Mouse (Mus musculus) neural tube, embryonic 13.5 days (tissue): ENCODE measurements at regions not wholly inside any gene's neighbourhood (a gene's known extent, or its start where the extent isn't known, plus 50 kb on each side); places are given as distances from the start of the nearest gene placed in this dataset.

Experiments used
- ATAC-seq: fragments of 200-750 bp; cut with Nextera tagmentation; 2 replicates; pipeline ENCODE4 v1.8.0; 2017; ENCODE audit warnings: low read depth, mild to moderate bottlenecking, moderate TSS enrichment, moderate library complexity
- H3K27ac ChIP-seq: fragments of 300-500 bp; sonication (generic); replicated peaks from 2 replicates; pipeline ENCODE4 v1.5.1; 2015; ENCODE audit warnings: moderate library complexity, mild to moderate bottlenecking, inconsistent platforms
- H3K27me3 ChIP-seq: fragments of 300-500 bp; sonication (generic); 2 replicates; pipeline ENCODE4 v1.6.1; 2015; ENCODE audit warnings: mild to moderate bottlenecking, inconsistent platforms
- H3K36me3 ChIP-seq: fragments of 300-500 bp; sonication (generic); 2 replicates; pipeline ENCODE4 v1.6.1; 2015; ENCODE audit warnings: mild to moderate bottlenecking, inconsistent platforms
- H3K4me1 ChIP-seq: fragments of 300-500 bp; sonication (generic); replicated peaks from 2 replicates; pipeline ENCODE4 v1.6.1; 2015; ENCODE audit warnings: inconsistent platforms
- H3K4me2 ChIP-seq: fragments of 300-500 bp; sonication (generic); 2 replicates; pipeline ENCODE4 v1.6.1; 2015; ENCODE audit warnings: inconsistent platforms, mild to moderate bottlenecking, moderate library complexity
- H3K4me3 ChIP-seq: fragments of 300-500 bp; sonication (generic); 2 replicates; pipeline ENCODE4 v1.5.1; 2015; ENCODE audit warnings: mild to moderate bottlenecking, inconsistent platforms
- H3K9ac ChIP-seq: fragments of 300-500 bp; sonication (generic); 2 replicates; pipeline ENCODE4 v1.6.1; 2015; ENCODE audit warnings: moderate library complexity, mild to moderate bottlenecking, inconsistent platforms
- H3K9me3 ChIP-seq: fragments of 300-500 bp; sonication (generic); 2 replicates; pipeline ENCODE4 v1.6.1; 2016; ENCODE audit warnings: inconsistent platforms
- WGBS: fragments of 180-500 bp; shearing (Covaris S2); methylation state at CpG from one replicate; pipeline ENCODE4 v1.1.7; 2015; 5-methylcytosine and 5-hydroxymethylcytosine counted together

DNA sequence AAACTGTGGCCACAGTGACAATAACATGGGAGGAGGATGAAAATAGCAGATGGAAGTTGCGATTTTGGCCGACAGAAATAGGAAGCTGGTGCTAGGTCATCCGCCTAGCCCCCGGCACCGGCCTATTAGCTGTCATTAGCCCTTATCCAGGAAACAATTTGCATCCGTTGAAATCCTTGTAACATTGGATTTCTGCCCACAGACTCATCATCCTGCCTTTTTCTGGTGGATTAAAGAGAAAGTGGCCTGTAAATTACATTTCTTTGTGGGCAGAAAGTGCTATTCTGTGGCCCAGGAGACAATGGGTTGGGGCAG is 261.1 kb upstream of the Gm10131 start:
- H3K36me3 ChIP-seq, result no peaks in the 10 kb centered on the region
- H3K4me2 ChIP-seq, result no peak overlapping the region
- 0 out of 2 replicates have a peak overlapping the region, but pooled peaks have one; percentile 74 for H3K27ac ChIP-seq
- H3K9ac ChIP-seq, result no peak overlapping the region; the same call in 1 of the 2 replicates
- no peak for ATAC-seq
- peaks cover 43% of the 10 kb centered on the region for H3K4me1 ChIP-seq
- no peaks in the 10 kb centered on the region for H3K9me3 ChIP-seq
- no peak overlapping the region for H3K4me3 ChIP-seq
- WGBS, result 47% methylated on average over 6 of the region's 6 CpGs
- H3K27me3 ChIP-seq, result no peaks in the 10 kb centered on the region

DNA sequence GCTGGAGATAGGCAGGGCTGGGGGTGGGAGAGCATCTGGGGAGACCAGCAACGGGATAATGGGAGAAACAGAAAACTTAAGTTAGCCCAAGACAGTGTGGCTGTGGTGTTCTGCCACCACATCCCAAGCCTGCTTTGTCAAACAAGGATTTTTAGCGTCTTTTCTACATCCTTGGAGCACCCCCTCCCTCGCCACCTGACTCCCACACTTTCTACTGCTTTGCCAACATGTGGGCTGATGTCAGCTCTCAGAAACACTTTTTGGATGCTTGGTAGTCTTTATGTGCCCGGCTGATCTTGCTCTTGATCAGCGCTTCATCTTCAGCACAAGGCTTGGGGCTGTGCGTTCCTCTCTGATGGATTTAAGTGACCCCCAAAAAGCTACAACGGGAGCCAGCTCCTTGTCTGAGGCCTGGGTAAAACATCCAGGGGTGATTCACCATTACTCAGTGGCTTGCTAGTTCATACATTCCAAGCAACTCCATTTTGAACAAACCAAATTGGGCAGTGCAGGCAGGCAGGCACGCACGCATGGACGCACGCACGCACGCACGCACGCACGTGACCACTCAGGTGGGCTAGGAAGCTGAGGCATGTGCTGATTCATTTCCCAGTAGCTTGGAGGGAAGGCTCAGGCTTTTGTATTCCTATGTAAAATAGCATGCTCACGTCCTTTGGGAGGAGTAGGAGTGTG is 260.6 kb upstream of the Gm10131 start:
- H3K9me3 ChIP-seq, result no peaks in the 10 kb centered on the region
- H3K4me3 ChIP-seq, result no peak overlapping the region
- 78% methylated on average over 17 of the region's 17 CpGs for WGBS
- no peak overlapping the region; the same call in 1 of the 2 replicates for H3K9ac ChIP-seq
- no peak overlapping the region for H3K4me2 ChIP-seq
- peak overlapping the region; percentile 74 for H3K27ac ChIP-seq
- H3K27me3 ChIP-seq, result no peaks in the 10 kb centered on the region
- peak; percentile 45; the same call in 1 of the 2 replicates for ATAC-seq
- H3K36me3 ChIP-seq, result no peaks in the 10 kb centered on the region
- peaks cover 38% of the 10 kb centered on the region for H3K4me1 ChIP-seq

DNA sequence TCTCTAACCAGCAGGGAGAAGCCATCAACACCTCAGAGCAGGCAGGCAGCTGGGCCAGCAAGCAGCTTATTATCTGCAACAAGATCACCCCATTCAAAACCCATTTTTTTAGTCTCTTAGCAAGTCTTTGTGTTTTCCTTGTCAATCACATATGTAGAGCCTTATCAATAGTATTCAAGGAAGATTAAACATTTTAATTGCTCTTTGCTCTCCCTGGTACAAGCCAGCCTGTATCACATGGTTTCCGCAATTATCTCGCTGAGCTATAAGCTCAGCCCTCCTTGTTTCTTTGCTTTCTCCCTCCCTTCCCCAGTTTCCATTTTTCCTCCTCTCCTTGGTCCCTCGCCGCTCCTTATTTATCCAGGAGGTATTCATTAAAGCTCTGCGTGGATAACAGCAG is 259.9 kb upstream of the Gm10131 start:
- H3K4me3 ChIP-seq, result no peak overlapping the region
- no peaks in the 10 kb centered on the region for H3K27me3 ChIP-seq
- H3K9me3 ChIP-seq, result no peaks in the 10 kb centered on the region
- peak; percentile 26 for ATAC-seq
- H3K4me1 ChIP-seq, result peaks cover 32% of the 10 kb centered on the region
- H3K4me2 ChIP-seq, result no peak overlapping the region
- no peak overlapping the region for H3K9ac ChIP-seq
- no peaks in the 10 kb centered on the region for H3K36me3 ChIP-seq
- 54% methylated on average over 5 of the region's 5 CpGs for WGBS
- peak overlapping the region; percentile 74 for H3K27ac ChIP-seq

DNA sequence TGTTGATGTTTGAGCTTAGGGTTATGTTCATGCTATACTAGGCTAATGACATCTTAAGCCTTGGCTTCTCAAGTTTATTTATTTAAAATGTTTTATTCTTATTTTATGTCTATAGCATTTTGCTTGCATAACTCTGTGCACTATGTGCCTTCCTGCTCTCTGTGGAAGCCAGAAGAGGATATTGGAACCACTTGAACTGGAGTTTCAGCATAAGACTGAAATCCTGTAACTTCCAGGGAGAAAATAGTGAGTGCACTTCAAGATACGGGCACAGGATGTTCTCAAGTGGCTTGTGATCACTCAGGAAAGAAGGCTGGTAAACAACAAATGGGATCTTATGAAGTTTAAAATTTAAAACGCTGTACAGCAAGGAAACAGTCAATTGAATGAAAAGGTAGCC is 257.0 kb upstream of the Gm10131 start:
- WGBS, result 72% methylated on average over 2 of the region's 2 CpGs
- Histone ChIP-seq H3K9ac (no peak overlapping the region), H3K4me2 (no peak overlapping the region), H3K27me3 (no peaks in the 10 kb centered on the region), H3K4me3 (no peak overlapping the region), H3K36me3 (no peaks in the 10 kb centered on the region), H3K27ac (no peak overlapping the region), H3K4me1 (peaks cover 34% of the 10 kb centered on the region), H3K9me3 (no peaks in the 10 kb centered on the region)
- ATAC-seq, result no peak

DNA sequence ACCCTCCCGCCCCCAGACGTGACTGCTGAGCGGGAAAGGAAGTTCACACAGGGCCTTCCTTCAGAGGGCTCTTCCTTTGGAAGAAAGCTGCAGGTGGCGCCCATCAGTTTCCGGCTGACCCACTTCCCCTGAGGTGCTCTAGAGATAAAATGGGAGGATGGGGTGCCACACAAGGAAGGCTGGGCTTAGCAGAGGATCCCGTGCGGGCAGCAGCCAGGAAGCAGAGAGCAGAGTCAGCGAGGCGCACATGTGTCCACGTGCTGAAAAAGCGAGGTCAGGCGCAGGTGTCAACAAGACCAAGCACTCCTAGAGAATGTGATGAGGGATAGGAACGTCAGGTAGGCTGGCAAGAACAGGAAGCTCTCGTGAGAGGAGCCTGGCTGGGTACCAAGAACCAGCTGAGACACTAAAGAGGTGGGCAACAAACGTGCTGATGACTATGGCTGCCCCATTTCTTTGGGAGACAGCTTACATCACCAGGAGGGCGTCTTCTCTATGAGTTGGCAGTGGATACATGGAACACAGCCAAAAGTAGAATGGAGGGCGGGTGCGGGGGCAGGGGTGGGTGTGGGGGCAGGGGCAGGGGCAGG is 253.0 kb upstream of the Gm10131 start:
- Histone ChIP-seq H3K27me3 (no peaks in the 10 kb centered on the region), H3K36me3 (no peaks in the 10 kb centered on the region), H3K27ac (peak overlapping the region; percentile 56; the same call in 1 of the 2 replicates), H3K4me1 (peaks cover 23% of the 10 kb centered on the region), H3K9me3 (no peaks in the 10 kb centered on the region), H3K4me2 (no peak overlapping the region), H3K4me3 (no peak overlapping the region), H3K9ac (no peak overlapping the region)
- peak; percentile 13; the same call in 1 of the 2 replicates for ATAC-seq
- WGBS, result 60% methylated on average over 18 of the region's 18 CpGs

DNA sequence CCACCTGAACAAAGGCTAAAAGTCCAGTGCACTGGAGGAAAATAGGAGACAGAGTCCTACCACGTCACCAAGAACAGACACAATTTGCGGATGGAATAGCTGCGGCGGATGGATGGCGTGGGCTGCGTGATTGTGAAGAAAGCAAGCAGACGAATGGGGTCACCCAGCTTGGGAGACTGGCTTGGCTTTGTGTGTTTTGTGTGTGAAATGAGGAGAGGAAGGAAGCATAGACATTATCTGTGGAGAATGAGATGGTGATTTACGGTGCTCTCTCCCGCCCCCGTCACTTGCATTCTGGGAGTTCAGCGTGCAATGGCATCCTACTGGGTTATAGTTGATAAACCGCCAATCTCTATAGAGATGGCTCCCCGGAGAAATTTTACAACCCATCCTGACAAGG is 252.1 kb upstream of the Gm10131 start:
- Histone ChIP-seq H3K4me1 (peaks cover 23% of the 10 kb centered on the region), H3K4me2 (peak overlapping the region; percentile 56), H3K27me3 (no peaks in the 10 kb centered on the region), H3K4me3 (peak overlapping the region; percentile 25), H3K36me3 (no peaks in the 10 kb centered on the region), H3K9ac (peak overlapping the region; percentile 68), H3K27ac (peak overlapping the region; percentile 95), H3K9me3 (no peaks in the 10 kb centered on the region)
- ATAC-seq, result peak; percentile 87
- 14% methylated on average over 13 of the region's 13 CpGs for WGBS

DNA sequence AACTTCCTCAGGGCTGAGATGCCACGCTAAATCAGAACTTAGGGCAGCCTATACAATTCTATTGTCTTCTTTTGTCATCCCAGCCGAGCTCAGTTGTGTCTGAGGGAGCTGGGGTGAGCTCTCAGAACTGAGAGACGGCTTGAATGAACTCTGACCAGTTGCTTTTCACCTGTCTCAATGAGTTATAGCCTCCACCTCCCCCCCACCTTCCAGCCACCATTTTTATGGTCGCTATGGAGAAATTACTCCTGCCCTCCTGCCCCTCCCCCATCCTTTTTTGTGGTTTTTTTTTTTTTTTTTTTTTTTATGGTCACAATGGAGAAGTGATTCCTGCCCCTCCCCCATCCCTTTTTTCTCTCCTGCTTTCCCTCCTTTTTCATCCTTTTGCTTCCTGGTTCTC is 251.6 kb upstream of the Gm10131 start:
- peak; percentile 64; the same call in 1 of the 2 replicates for ATAC-seq
- Histone ChIP-seq H3K4me1 (peaks cover 23% of the 10 kb centered on the region), H3K36me3 (no peaks in the 10 kb centered on the region), H3K27ac (peak overlapping the region; percentile 95), H3K4me2 (peak overlapping the region; percentile 56), H3K9ac (peak overlapping the region; percentile 68), H3K4me3 (peak overlapping the region; percentile 25), H3K27me3 (no peaks in the 10 kb centered on the region), H3K9me3 (no peaks in the 10 kb centered on the region)
- WGBS, result 8% methylated on average over 4 of the region's 4 CpGs

DNA sequence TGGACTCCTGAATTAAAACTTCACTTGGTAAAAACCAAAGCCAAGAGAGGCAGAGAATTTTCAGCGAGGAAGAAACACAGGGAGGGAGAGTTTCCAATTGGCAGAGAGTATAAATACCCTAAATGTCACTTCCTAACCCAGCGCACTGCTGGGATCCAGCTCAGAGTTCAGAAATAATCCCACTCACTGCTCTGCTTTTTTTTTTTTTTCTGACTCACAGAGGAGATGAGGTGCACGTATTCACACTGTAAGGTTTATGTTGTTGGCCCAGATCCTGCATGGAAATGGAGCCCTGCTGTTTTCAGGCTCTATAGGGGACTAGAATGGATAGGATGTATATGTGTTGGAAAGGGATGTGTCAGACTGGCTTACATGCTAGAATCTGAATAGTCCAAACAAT is 249.8 kb upstream of the Gm10131 start:
- no peak for ATAC-seq
- Histone ChIP-seq H3K9ac (no peak overlapping the region), H3K4me3 (no peak overlapping the region), H3K36me3 (no peaks in the 10 kb centered on the region), H3K4me2 (no peak overlapping the region), H3K27ac (no peak overlapping the region), H3K9me3 (no peaks in the 10 kb centered on the region), H3K4me1 (peaks cover 23% of the 10 kb centered on the region), H3K27me3 (no peaks in the 10 kb centered on the region)
- 83% methylated on average over 3 of the region's 3 CpGs for WGBS

DNA sequence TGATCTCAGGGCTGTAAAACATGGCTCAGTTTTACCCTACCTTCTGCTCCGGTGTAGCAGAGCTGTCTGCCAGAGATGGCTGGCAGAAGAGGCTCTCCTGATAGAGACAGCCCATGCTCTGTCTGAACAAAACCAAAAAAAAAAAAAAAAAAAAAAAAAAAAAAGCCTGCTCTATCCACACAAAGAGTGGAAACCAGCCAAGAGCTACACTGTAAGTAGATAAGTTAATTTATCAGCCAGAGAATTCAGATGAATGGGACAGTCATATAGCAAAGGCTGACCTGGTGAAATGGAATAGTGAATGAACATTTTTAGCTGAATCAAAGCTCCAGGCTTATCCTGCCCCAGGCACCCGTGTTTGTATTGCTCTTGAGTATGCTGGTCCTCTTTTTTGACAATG is 248.2 kb upstream of the Gm10131 start:
- H3K4me3 ChIP-seq, result no peak overlapping the region
- no peaks in the 10 kb centered on the region for H3K9me3 ChIP-seq
- no peak for ATAC-seq

DNA sequence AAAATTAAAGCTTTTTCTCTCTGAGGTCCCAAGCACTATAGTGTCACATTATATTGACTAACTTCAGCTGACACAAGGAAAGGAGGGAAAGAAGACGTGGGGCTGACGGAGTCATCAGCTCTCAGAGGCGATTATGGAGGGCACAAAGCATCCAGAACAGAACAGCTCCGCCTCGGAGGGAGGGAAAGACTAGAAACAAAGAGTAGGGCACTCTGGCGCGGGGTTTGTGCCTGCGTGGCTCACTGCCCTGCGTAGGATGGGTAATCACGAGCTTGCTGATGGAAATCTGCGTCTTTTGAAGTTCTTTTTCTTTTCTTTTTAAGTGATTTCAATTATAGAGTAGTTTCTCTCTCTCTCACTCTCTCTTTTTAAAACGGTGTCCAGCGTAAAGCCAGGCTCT is 243.5 kb upstream of the Gm10131 start:
- no peaks in the 10 kb centered on the region for H3K27me3 ChIP-seq
- no peak for ATAC-seq
- 45% methylated on average over 13 of the region's 13 CpGs for WGBS
- no peaks in the 10 kb centered on the region for H3K9me3 ChIP-seq
- H3K4me3 ChIP-seq, result no peak overlapping the region
- H3K4me2 ChIP-seq, result no peak overlapping the region
- no peak overlapping the region for H3K27ac ChIP-seq
- peaks cover 10% of the 10 kb centered on the region; the same call in 1 of the 2 replicates for H3K4me1 ChIP-seq
- no peaks in the 10 kb centered on the region for H3K36me3 ChIP-seq
- no peak overlapping the region for H3K9ac ChIP-seq

More for the DNA sequence above, 248.2 kb upstream of the Gm10131 start:
- WGBS, result 55% methylated on average over 2 of the region's 2 CpGs
- Histone ChIP-seq H3K36me3 (no peaks in the 10 kb centered on the region), H3K4me2 (no peak overlapping the region), H3K9ac (no peak overlapping the region), H3K4me1 (peaks cover 22% of the 10 kb centered on the region), H3K27ac (no peak overlapping the region), H3K27me3 (no peaks in the 10 kb centered on the region)

DNA sequence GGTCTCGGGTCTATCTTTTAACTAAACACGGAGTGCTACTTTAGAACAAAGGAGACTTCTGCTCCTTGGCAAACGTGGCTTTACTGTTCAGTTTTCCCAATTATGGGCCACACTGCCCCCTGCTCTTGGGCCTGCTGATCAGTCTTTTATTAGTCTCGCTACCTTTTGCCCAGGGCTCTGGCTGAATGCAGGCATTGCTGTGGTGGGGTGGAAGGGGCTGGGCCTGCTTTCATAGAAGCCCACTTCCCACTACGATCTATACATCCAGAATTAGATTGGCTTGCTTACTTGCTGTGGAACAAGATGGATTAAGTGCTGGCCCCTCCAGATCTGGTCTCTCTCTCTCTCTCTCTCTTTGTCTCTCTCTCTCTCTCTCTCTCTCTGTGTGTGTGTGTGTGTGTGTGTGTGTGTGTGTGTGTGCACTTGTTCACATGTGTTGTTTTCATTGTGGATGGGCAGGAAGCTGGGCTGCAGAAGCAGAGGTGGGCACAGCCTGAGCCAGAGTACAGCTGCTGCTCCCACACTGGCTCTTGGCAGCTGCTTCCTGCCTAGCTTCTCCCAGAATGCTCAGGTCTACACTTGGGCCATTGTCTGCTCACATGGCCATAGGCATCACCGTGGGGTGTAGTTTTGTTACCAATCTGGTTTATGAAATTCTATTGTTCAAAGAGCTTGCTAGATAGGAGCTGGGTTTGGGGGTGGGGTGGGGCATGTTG is 241.8 kb upstream of the Gm10131 start:
- H3K27me3 ChIP-seq, result no peaks in the 10 kb centered on the region
- no peaks in the 10 kb centered on the region for H3K36me3 ChIP-seq
- no peak overlapping the region for H3K27ac ChIP-seq
- H3K9me3 ChIP-seq, result no peaks in the 10 kb centered on the region
- WGBS, result 52% methylated on average over 6 of the region's 6 CpGs
- H3K9ac ChIP-seq, result no peak overlapping the region
- H3K4me2 ChIP-seq, result no peak overlapping the region
- 0 out of 2 replicates have a peak, but pooled peaks cover 10% of the 10 kb centered on the region for H3K4me1 ChIP-seq
- peak; percentile 47; the same call in 1 of the 2 replicates for ATAC-seq
- H3K4me3 ChIP-seq, result no peak overlapping the region

DNA sequence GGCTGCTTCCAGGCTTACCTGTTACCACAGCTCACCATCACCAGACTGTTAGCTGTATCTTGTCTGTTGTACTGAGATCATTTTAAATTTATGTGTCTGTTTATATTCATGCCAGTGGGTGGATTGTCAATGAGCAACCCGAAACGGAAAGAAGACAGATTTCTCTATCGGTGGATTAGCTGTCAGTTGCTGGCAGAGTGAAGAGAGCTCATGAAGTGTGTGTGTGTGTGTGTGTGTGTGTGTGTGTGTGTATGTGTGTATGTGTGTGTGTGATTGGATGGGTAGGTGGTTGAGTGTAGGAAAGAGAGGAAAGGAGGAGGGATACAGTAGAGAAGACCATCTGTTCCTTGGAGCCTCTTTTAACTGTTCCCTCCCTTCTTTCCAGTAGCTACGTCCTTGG is 223.3 kb upstream of the Gm10131 start:
- WGBS, result 83% methylated on average over 4 of the region's 4 CpGs
- H3K4me3 ChIP-seq, result no peak overlapping the region
- H3K4me2 ChIP-seq, result no peak overlapping the region
- H3K9ac ChIP-seq, result no peak overlapping the region
- H3K4me1 ChIP-seq, result 0 out of 2 replicates have a peak, but pooled peaks cover 6% of the 10 kb centered on the region
- no peak for ATAC-seq
- no peaks in the 10 kb centered on the region for H3K27me3 ChIP-seq
- H3K27ac ChIP-seq, result no peak overlapping the region
- no peaks in the 10 kb centered on the region for H3K9me3 ChIP-seq
- no peaks in the 10 kb centered on the region for H3K36me3 ChIP-seq
